Mouse (Mus musculus): ENCODE data around the gene Lpar1. TPM values are rescaled to one million over a fixed set of nuclear protein-coding genes. Genes with fewer than 3 reads are reported as not detected.

Gene Lpar1
- polyA plus RNA-seq, 2 experiments: 90.8 to 161 TPM

DNA sequence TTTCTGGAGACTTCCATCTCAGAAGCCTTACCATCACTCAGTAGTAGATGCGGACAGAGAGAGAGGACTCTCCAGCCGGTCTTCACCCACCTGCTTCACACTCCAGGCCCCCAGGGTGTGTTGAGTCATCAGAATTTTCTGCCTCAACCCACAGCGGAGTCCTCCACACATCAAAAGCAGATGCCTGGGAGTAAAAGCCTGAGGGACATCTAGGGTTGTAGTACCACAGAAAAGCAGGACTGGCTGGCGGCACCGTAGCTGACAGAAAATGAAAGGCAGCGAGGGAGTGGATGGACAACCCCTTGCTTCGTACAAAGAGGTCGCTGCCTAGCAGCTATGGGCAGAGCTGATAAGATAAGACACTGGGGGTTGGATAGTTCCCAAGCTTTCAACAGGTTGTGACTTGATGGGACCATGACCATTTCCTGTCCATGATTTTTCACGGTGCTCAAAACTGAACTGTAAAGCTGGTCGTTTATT, 701 bp upstream of the Lpar1 start:
- WGBS: 29% methylated on average over 10 of the region's 10 CpGs
- no peaks in the 10 kb centered on the region for H3K9me3 ChIP-seq (ENCODE audit: control insufficient read depth, low read length)
- H3K4me2 ChIP-seq (replicated peaks; ENCODE audit: low read depth, low read length, severe bottlenecking): peak overlapping the region; percentile 88
- DNase-seq (ENCODE audit: low spot score): no peak
- H3K27ac ChIP-seq (replicated peaks; ENCODE audit: low read depth, low read length): peak overlapping the region; percentile 95
- H3K27me3 ChIP-seq (ENCODE audit: control insufficient read depth, insufficient read depth, low read length): no peaks in the 10 kb centered on the region
- peak overlapping the region; percentile 82; the same call in 1 of the 2 replicates for H3K4me3 ChIP-seq (replicated peaks; ENCODE audit: low read length)
- peaks cover 22% of the 10 kb centered on the region for H3K4me1 ChIP-seq (ENCODE audit: control insufficient read depth, insufficient read depth, low read length)
- H3K9ac ChIP-seq (ENCODE audit: low read depth, low read length, severe bottlenecking): no peak overlapping the region; the same call in 1 of the 2 replicates
- ATAC-seq (ENCODE audit: low FRiP score, low read depth): no peak
- 0 out of 2 replicates have a peak, but pooled peaks cover 5% of the 10 kb centered on the region for H3K36me3 ChIP-seq (ENCODE audit: control insufficient read depth, insufficient read depth, low read length)
- TF ChIP-seq POLR2A (IDR thresholded peaks at IDR 0.05; ENCODE audit: borderline replicate concordance, extremely low read depth, insufficient read depth, insufficient read length): no peak

DNA sequence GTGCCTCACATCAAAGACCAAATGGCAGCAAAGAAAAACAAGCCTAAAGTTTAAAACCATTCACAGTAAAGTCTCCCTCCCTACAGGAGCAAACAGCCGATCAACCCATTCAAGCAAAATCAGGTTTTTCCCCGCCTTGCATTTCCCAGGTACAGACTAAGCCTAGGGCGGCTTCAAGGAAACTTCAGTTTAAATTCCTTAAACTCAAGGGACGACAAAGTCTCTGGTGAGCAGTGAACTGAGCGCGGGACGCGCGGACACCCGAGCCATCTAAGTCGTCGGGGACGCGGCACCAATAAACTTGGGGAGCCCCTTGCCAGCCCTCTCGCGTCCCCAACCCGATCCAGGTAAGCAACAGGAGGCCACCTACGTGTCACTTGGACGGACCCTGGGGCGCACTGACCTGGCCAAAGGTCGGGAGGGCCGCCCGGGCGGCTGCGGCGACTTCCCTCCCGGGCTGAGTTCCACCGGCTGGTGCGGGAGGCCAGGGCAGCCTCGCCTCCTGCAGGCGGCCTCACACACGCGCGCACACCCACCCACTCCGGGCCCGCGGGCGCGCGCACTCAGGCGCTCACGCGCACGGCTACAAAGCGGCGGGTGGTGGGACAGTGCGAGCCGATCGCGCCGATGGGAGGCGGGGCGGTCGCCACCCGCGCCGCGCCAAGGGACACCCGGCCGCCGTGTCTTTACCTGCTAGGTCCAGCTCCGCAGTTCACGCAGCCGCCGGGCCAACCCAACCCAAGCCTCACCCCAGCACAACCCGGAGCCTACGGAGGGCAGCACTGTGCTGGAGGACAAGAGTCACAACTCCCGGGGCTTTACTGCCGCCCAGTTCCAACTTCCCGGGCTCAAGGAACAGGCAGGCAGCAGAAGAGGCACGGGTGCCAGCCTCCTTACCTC, 717 bp downstream of the Lpar1 start:
- no peaks in the 10 kb centered on the region for H3K9me3 ChIP-seq (ENCODE audit: control insufficient read depth, low read length)
- peak overlapping the region; percentile 95 for H3K27ac ChIP-seq (replicated peaks; ENCODE audit: low read depth, low read length)
- peak; percentile 78 for DNase-seq (ENCODE audit: low spot score)
- WGBS: 4% methylated on average over 40 of the region's 71 CpGs
- H3K36me3 ChIP-seq (ENCODE audit: control insufficient read depth, insufficient read depth, low read length): peaks cover 10% of the 10 kb centered on the region; the same call in 1 of the 2 replicates
- peaks cover 32% of the 10 kb centered on the region for H3K4me1 ChIP-seq (ENCODE audit: control insufficient read depth, insufficient read depth, low read length)
- peak; percentile 90 for ATAC-seq (ENCODE audit: low FRiP score, low read depth)
- TF ChIP-seq POLR2A (IDR thresholded peaks at IDR 0.05; ENCODE audit: borderline replicate concordance, extremely low read depth, insufficient read depth, insufficient read length): peak; percentile 61; the same call in 1 of the 2 replicates
- H3K4me3 ChIP-seq (replicated peaks; ENCODE audit: low read length): peak overlapping the region; percentile 82
- peak overlapping the region; percentile 88 for H3K4me2 ChIP-seq (replicated peaks; ENCODE audit: low read depth, low read length, severe bottlenecking)
- H3K9ac ChIP-seq (ENCODE audit: low read depth, low read length, severe bottlenecking): peak overlapping the region; percentile 95
- no peaks in the 10 kb centered on the region for H3K27me3 ChIP-seq (ENCODE audit: control insufficient read depth, insufficient read depth, low read length)

DNA sequence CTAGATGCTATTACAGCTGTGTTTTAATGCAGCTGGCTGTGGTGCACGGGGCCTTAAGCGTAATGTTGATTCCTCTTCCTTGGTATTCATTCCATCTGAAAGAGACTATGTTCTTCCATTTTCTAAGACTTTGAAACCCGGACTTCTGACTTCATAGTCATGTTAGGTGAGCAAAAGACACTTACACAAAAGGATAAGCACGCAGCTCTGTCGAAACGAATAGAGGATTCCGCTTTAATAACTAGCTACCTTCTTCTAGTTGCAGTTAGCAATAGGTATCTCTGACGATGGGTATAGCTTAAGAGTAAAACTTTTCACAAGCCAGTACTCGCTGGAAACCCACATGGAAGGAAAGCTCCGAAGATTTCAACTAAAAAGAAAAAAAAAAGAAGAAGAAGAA, 1.5 kb downstream of the Lpar1 start:
- Histone ChIP-seq H3K36me3 (ENCODE audit: control insufficient read depth, insufficient read depth, low read length) (peaks cover 18% of the 10 kb centered on the region), H3K4me1 (ENCODE audit: control insufficient read depth, insufficient read depth, low read length) (peaks cover 40% of the 10 kb centered on the region), H3K4me3 (replicated peaks; ENCODE audit: low read length) (peak overlapping the region; percentile 82), H3K4me2 (replicated peaks; ENCODE audit: low read depth, low read length, severe bottlenecking) (peak overlapping the region; percentile 88), H3K9me3 (ENCODE audit: control insufficient read depth, low read length) (no peaks in the 10 kb centered on the region), H3K27me3 (ENCODE audit: control insufficient read depth, insufficient read depth, low read length) (no peaks in the 10 kb centered on the region), H3K9ac (ENCODE audit: low read depth, low read length, severe bottlenecking) (peak overlapping the region; percentile 95), H3K27ac (replicated peaks; ENCODE audit: low read depth, low read length) (peak overlapping the region; percentile 95)
- TF ChIP-seq POLR2A (IDR thresholded peaks at IDR 0.05; ENCODE audit: borderline replicate concordance, extremely low read depth, insufficient read depth, insufficient read length): no peak
- DNase-seq (ENCODE audit: low spot score) (no peak), ATAC-seq (ENCODE audit: low FRiP score, low read depth) (no peak)
- WGBS: 3% methylated on average over 10 of the region's 10 CpGs

DNA sequence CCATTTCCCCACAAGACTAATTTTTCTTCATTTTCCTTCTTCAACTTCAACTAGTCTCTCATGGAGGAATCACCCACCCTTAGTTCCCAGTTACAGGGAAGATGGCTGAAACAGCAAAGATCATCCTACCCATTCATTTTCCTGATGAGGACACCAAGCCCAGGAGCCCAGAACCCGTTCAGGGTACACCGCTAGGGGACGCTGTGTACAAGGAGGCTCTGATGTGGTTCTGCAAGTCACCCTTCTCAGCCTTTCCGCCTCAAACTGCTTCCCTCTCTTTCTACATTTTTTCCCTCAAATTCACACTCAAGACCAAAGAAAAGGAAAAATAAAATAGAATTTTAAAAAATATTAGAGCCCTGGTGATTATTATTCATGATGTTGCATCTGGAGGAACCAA, 1.9 kb downstream of the Lpar1 start:
- ATAC-seq (ENCODE audit: low FRiP score, low read depth) (0 out of 2 replicates have a peak, but pooled peaks have one; percentile 49), DNase-seq (ENCODE audit: low spot score) (peak; percentile 90)
- Histone ChIP-seq H3K27me3 (ENCODE audit: control insufficient read depth, insufficient read depth, low read length) (no peaks in the 10 kb centered on the region), H3K36me3 (ENCODE audit: control insufficient read depth, insufficient read depth, low read length) (peaks cover 19% of the 10 kb centered on the region), H3K4me1 (ENCODE audit: control insufficient read depth, insufficient read depth, low read length) (peaks cover 44% of the 10 kb centered on the region), H3K9me3 (ENCODE audit: control insufficient read depth, low read length) (no peaks in the 10 kb centered on the region), H3K4me2 (replicated peaks; ENCODE audit: low read depth, low read length, severe bottlenecking) (peak overlapping the region; percentile 88), H3K4me3 (replicated peaks; ENCODE audit: low read length) (peak overlapping the region; percentile 82), H3K27ac (replicated peaks; ENCODE audit: low read depth, low read length) (peak overlapping the region; percentile 95), H3K9ac (ENCODE audit: low read depth, low read length, severe bottlenecking) (peak overlapping the region; percentile 95)
- peak; percentile 59; the same call in 1 of the 2 replicates for TF ChIP-seq POLR2A (IDR thresholded peaks at IDR 0.05; ENCODE audit: borderline replicate concordance, extremely low read depth, insufficient read depth, insufficient read length)
- 1% methylated on average over 4 of the region's 4 CpGs for WGBS

DNA sequence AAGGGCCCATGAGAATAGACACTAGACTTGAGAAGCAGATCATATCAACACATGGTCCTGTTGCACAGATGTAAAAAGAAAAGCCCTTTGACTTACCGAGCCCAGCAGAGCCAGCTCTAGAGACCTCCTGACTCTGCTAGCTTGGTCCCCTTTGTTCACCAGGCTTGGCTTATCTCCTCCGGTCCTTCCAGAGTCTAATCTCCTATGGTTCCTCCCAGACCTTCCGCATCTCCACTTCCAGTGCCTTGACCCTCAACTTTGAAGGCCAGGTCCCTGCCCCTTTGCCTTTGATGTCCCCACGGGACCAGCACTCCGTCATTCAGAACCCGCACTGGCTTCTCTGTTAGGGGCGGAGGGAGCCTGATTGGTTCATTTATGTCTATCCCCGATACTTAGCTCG, 6.0 kb downstream of the Lpar1 start:
- H3K9ac ChIP-seq (ENCODE audit: low read depth, low read length, severe bottlenecking): no peak overlapping the region
- no peaks in the 10 kb centered on the region for H3K27me3 ChIP-seq (ENCODE audit: control insufficient read depth, insufficient read depth, low read length)
- peak overlapping the region; percentile 19; the same call in 1 of the 2 replicates for H3K4me2 ChIP-seq (replicated peaks; ENCODE audit: low read depth, low read length, severe bottlenecking)
- no peak overlapping the region for H3K27ac ChIP-seq (replicated peaks; ENCODE audit: low read depth, low read length)
- H3K9me3 ChIP-seq (ENCODE audit: control insufficient read depth, low read length): no peaks in the 10 kb centered on the region
- DNase-seq (ENCODE audit: low spot score) (no peak), ATAC-seq (ENCODE audit: low FRiP score, low read depth) (no peak)
- no peak overlapping the region for H3K4me3 ChIP-seq (replicated peaks; ENCODE audit: low read length)
- peaks cover 54% of the 10 kb centered on the region for H3K4me1 ChIP-seq (ENCODE audit: control insufficient read depth, insufficient read depth, low read length)
- H3K36me3 ChIP-seq (ENCODE audit: control insufficient read depth, insufficient read depth, low read length): peaks cover 50% of the 10 kb centered on the region
- TF ChIP-seq POLR2A (IDR thresholded peaks at IDR 0.05; ENCODE audit: borderline replicate concordance, extremely low read depth, insufficient read depth, insufficient read length): no peak
- WGBS: 49% methylated on average over 9 of the region's 9 CpGs
